Mouse (Mus musculus) small intestine, adult 2 months (tissue): ENCODE results near the gene Dmrtc1a.

Experiments
- CTCF ChIP-seq: fragments of 200-500 bp; IDR thresholded peaks from 2 replicates; pipeline ENCODE4 v1.5.1; 2012; ENCODE audit warnings: low read depth, mild to moderate bottlenecking, control low read depth, inconsistent platforms, low read length, moderate library complexity, mixed read lengths; ENCODE audit not compliant: insufficient replicate concordance, insufficient read length; ENCODE audit errors: extremely low read depth
- POLR2A ChIP-seq: fragments of 200-500 bp; IDR thresholded peaks from 2 replicates; pipeline ENCODE4 v1.6.1; 2012; ENCODE audit warnings: low read depth, mild to moderate bottlenecking, control low read depth, inconsistent platforms, low read length, moderate library complexity

GRCm38 (mm10) chrX:102867871-102868270 is 40.6 kb downstream of the Dmrtc1a start, which contains the start of gene 1700031F05Rik:
- TF ChIP-seq POLR2A: no peak
- TF ChIP-seq CTCF: no peak
